Mouse (Mus musculus): Measurements from ENCODE around the gene Anapc4. TPM values are rescaled to one million over a fixed set of nuclear protein-coding genes. Genes with fewer than 3 reads are reported as not detected.

Gene Anapc4
- polyA plus RNA-seq, 1 experiment = 26.3 TPM

GRCm38 (mm10) chr5:52821691-52822090 lies 12.1 kb upstream of the Anapc4 start:
- DNase-seq = peak; percentile 14
- Histone ChIP-seq H3K27me3 (ENCODE audit: control insufficient read depth, insufficient read depth, low read length) (no peaks in the 10 kb centered on the region), H3K36me3 (ENCODE audit: control insufficient read depth, insufficient read depth, low read length) (no peaks in the 10 kb centered on the region), H3K4me1 (replicated peaks; ENCODE audit: control insufficient read depth, insufficient read depth, low read length) (no peaks in the 10 kb centered on the region), H3K27ac (ENCODE audit: control insufficient read depth, insufficient read depth, low read length) (no peak overlapping the region), H3K4me3 (ENCODE audit: control insufficient read depth, insufficient read depth, low read length) (no peak overlapping the region)
- TF ChIP-seq CTCF (IDR thresholded peaks at IDR 0.05; ENCODE audit: borderline replicate concordance, control insufficient read depth, extremely low read depth, insufficient read depth, low read length, poor library complexity) = no peak
- TF ChIP-seq POLR2A (IDR thresholded peaks at IDR 0.05; ENCODE audit: control insufficient read depth, extremely low read depth, insufficient read depth, low read length, poor library complexity) = no peak
- WGBS = 75% methylated on average over 3 of the region's 3 CpGs

DNA sequence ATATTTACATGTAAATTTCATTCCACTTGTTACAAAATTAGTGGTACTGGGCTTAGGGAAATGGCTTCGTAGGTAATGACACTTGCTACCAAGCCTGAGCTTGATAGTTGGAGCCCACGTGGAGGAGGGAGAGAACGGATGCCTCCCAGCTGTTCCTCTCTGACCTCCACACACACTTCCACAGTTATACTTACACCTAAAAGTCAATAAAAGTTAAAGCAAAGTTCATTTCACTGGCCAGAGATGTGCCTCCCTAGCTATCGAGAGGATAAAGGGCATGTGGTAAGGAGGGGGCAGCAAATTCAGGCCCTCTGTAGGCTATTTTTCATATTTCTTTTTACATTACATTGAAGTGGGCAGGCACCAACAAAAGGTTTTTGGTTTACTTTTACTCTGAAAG lies 5.9 kb upstream of the Anapc4 start:
- no peaks in the 10 kb centered on the region for H3K36me3 ChIP-seq (ENCODE audit: control insufficient read depth, insufficient read depth, low read length)
- H3K27ac ChIP-seq (ENCODE audit: control insufficient read depth, insufficient read depth, low read length) = no peak overlapping the region
- no peak overlapping the region for H3K4me3 ChIP-seq (ENCODE audit: control insufficient read depth, insufficient read depth, low read length)
- peaks cover 2% of the 10 kb centered on the region; the same call in 1 of the 2 replicates for H3K4me1 ChIP-seq (replicated peaks; ENCODE audit: control insufficient read depth, insufficient read depth, low read length)
- no peaks in the 10 kb centered on the region for H3K27me3 ChIP-seq (ENCODE audit: control insufficient read depth, insufficient read depth, low read length)
- TF ChIP-seq CTCF (IDR thresholded peaks at IDR 0.05; ENCODE audit: borderline replicate concordance, control insufficient read depth, extremely low read depth, insufficient read depth, low read length, poor library complexity) = no peak
- no peak for TF ChIP-seq POLR2A (IDR thresholded peaks at IDR 0.05; ENCODE audit: control insufficient read depth, extremely low read depth, insufficient read depth, low read length, poor library complexity)
- WGBS = 97% methylated on average over 4 of the region's 4 CpGs
- DNase-seq = no peak

- Histone ChIP-seq H3K27ac (ENCODE audit: control insufficient read depth, insufficient read depth, low read length) (no peak overlapping the region), H3K4me1 (replicated peaks; ENCODE audit: control insufficient read depth, insufficient read depth, low read length) (peaks cover 4% of the 10 kb centered on the region), H3K36me3 (ENCODE audit: control insufficient read depth, insufficient read depth, low read length) (0 out of 2 replicates have a peak, but pooled peaks cover 9% of the 10 kb centered on the region), H3K4me3 (ENCODE audit: control insufficient read depth, insufficient read depth, low read length) (no peak overlapping the region), H3K27me3 (ENCODE audit: control insufficient read depth, insufficient read depth, low read length) (no peaks in the 10 kb centered on the region)
- peak; percentile 24 for DNase-seq
- TF ChIP-seq POLR2A (IDR thresholded peaks at IDR 0.05; ENCODE audit: control insufficient read depth, extremely low read depth, insufficient read depth, low read length, poor library complexity) (no peak), CTCF (IDR thresholded peaks at IDR 0.05; ENCODE audit: borderline replicate concordance, control insufficient read depth, extremely low read depth, insufficient read depth, low read length, poor library complexity) (no peak)
These were observed 807 bp upstream of the Anapc4 start for GRCm38 (mm10) chr5:52833005-52833404.

- H3K36me3 ChIP-seq (ENCODE audit: control insufficient read depth, insufficient read depth, low read length) = peaks cover 12% of the 10 kb centered on the region
These were observed 574 bp downstream of the Anapc4 start for GRCm38 (mm10) chr5:52834386-52834785.

GRCm38 (mm10) chr5:52844319-52844718 lies 10.5 kb downstream of the Anapc4 start:
- TF ChIP-seq POLR2A (IDR thresholded peaks at IDR 0.05; ENCODE audit: control insufficient read depth, extremely low read depth, insufficient read depth, low read length, poor library complexity) = no peak
- TF ChIP-seq CTCF (IDR thresholded peaks at IDR 0.05; ENCODE audit: borderline replicate concordance, control insufficient read depth, extremely low read depth, insufficient read depth, low read length, poor library complexity) = no peak
- no peak for DNase-seq
- no peaks in the 10 kb centered on the region for H3K27me3 ChIP-seq (ENCODE audit: control insufficient read depth, insufficient read depth, low read length)
- no peak overlapping the region for H3K4me3 ChIP-seq (ENCODE audit: control insufficient read depth, insufficient read depth, low read length)
- H3K27ac ChIP-seq (ENCODE audit: control insufficient read depth, insufficient read depth, low read length) = no peak overlapping the region
- WGBS = 98% methylated on average over 7 of the region's 7 CpGs
- H3K4me1 ChIP-seq (replicated peaks; ENCODE audit: control insufficient read depth, insufficient read depth, low read length) = no peaks in the 10 kb centered on the region
- peaks cover 64% of the 10 kb centered on the region for H3K36me3 ChIP-seq (ENCODE audit: control insufficient read depth, insufficient read depth, low read length)

More at GRCm38 (mm10) chr5:52834386-52834785, 574 bp downstream of the Anapc4 start:
- Histone ChIP-seq H3K27ac (ENCODE audit: control insufficient read depth, insufficient read depth, low read length) (peak overlapping the region; percentile 20), H3K4me3 (ENCODE audit: control insufficient read depth, insufficient read depth, low read length) (peak overlapping the region; percentile 73), H3K4me1 (replicated peaks; ENCODE audit: control insufficient read depth, insufficient read depth, low read length) (peaks cover 4% of the 10 kb centered on the region), H3K27me3 (ENCODE audit: control insufficient read depth, insufficient read depth, low read length) (no peaks in the 10 kb centered on the region)
- TF ChIP-seq POLR2A (IDR thresholded peaks at IDR 0.05; ENCODE audit: control insufficient read depth, extremely low read depth, insufficient read depth, low read length, poor library complexity) (no peak), CTCF (IDR thresholded peaks at IDR 0.05; ENCODE audit: borderline replicate concordance, control insufficient read depth, extremely low read depth, insufficient read depth, low read length, poor library complexity) (no peak)
- 6% methylated on average over 8 of the region's 8 CpGs for WGBS
- DNase-seq = no peak

DNA sequence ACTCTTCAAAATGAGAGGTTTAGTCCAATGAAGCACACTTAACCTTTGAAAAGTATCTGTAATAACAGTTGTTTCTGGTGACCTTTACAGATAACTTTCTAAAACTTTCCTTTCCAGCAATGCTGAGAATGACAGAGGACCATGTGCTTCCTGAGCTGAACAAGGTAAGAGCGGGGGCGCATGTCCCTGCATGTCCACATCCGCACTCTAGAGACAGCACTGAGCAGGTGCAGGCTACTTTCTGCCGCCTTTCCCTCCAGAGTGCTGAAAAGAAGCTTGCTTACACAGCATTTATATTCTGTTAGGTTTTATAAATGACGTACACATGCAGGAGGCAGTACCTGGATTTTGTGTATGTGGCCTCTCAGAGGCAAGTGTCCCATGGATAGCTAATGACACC lies 21.9 kb downstream of the Anapc4 start:
- 96% methylated on average over 5 of the region's 5 CpGs for WGBS
- H3K36me3 ChIP-seq (ENCODE audit: control insufficient read depth, insufficient read depth, low read length) = peaks cover 76% of the 10 kb centered on the region
- DNase-seq = no peak

DNA sequence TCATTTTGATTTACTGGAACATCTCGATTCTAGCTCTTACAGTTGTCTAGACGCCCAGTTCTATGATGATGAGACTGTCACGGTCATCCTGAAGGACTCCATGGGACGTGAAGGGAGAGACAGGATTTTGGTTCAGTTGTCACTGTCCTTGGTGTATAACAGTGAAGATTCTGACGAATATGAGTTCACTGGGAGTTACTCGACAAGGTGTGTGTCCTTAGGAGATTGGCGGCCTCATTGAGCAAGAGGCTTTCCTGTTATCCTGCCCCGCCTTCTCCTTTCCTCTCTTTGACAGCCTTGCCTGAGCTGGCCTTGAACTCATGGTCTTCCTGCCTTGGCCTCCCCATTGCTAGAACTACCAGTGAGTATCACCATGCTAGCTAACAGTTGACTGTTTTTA lies 30.6 kb downstream of the Anapc4 start:
- 93% methylated on average over 8 of the region's 8 CpGs for WGBS
- no peak for DNase-seq
- no peaks in the 10 kb centered on the region for H3K4me1 ChIP-seq (replicated peaks; ENCODE audit: control insufficient read depth, insufficient read depth, low read length)
- no peak overlapping the region for H3K4me3 ChIP-seq (ENCODE audit: control insufficient read depth, insufficient read depth, low read length)
- H3K27me3 ChIP-seq (ENCODE audit: control insufficient read depth, insufficient read depth, low read length) = no peaks in the 10 kb centered on the region
- H3K27ac ChIP-seq (ENCODE audit: control insufficient read depth, insufficient read depth, low read length) = no peak overlapping the region
- TF ChIP-seq CTCF (IDR thresholded peaks at IDR 0.05; ENCODE audit: borderline replicate concordance, control insufficient read depth, extremely low read depth, insufficient read depth, low read length, poor library complexity) = no peak
- no peak for TF ChIP-seq POLR2A (IDR thresholded peaks at IDR 0.05; ENCODE audit: control insufficient read depth, extremely low read depth, insufficient read depth, low read length, poor library complexity)
- H3K36me3 ChIP-seq (ENCODE audit: control insufficient read depth, insufficient read depth, low read length) = peaks cover 72% of the 10 kb centered on the region

More for the DNA sequence above, 21.9 kb downstream of the Anapc4 start:
- no peaks in the 10 kb centered on the region for H3K27me3 ChIP-seq (ENCODE audit: control insufficient read depth, insufficient read depth, low read length)
- H3K4me3 ChIP-seq (ENCODE audit: control insufficient read depth, insufficient read depth, low read length) = no peak overlapping the region
- H3K4me1 ChIP-seq (replicated peaks; ENCODE audit: control insufficient read depth, insufficient read depth, low read length) = no peaks in the 10 kb centered on the region
- no peak for TF ChIP-seq POLR2A (IDR thresholded peaks at IDR 0.05; ENCODE audit: control insufficient read depth, extremely low read depth, insufficient read depth, low read length, poor library complexity)
- TF ChIP-seq CTCF (IDR thresholded peaks at IDR 0.05; ENCODE audit: borderline replicate concordance, control insufficient read depth, extremely low read depth, insufficient read depth, low read length, poor library complexity) = no peak
- H3K27ac ChIP-seq (ENCODE audit: control insufficient read depth, insufficient read depth, low read length) = no peak overlapping the region

All from thymus, adult 2 months (tissue).